Mouse (Mus musculus) kidney, postnatal 0 days (tissue): Measurements from ENCODE around the gene Stxbp5. TPM values are rescaled to one million over a fixed set of nuclear protein-coding genes. Genes with fewer than 3 reads are reported as not detected.
A peak's percentile ranks its signal among the peaks of the same experiment; 100 is the strongest.

Experiments used
- ATAC-seq: fragments of 200-750 bp; cut with Nextera tagmentation; replicated peaks from 2 replicates; pipeline ENCODE4 v1.8.0; 2017; ENCODE audit warnings: low read depth, moderate number of reproducible peaks, moderate TSS enrichment, moderate library complexity; ENCODE audit not compliant: low FRiP score
- DNase-seq: peaks from one replicate; pipeline ENCODE4 v3.0.0-alpha.2; 2016; ENCODE audit warnings: low spot score
- H3K27ac ChIP-seq: fragments of 300-500 bp; sonication (generic); 2 replicates; pipeline ENCODE4 v1.5.1; 2014; ENCODE audit warnings: mild to moderate bottlenecking
- H3K27me3 ChIP-seq: fragments of 300-500 bp; sonication (generic); 2 replicates; pipeline ENCODE4 v1.6.1; 2014; ENCODE audit warnings: low read length, mixed read lengths; ENCODE audit not compliant: insufficient read depth
- H3K36me3 ChIP-seq: fragments of 300-500 bp; sonication (generic); 2 replicates; pipeline ENCODE4 v1.6.1; 2014; ENCODE audit warnings: low read length, mixed read lengths; ENCODE audit not compliant: insufficient read depth
- H3K4me1 ChIP-seq: fragments of 300-500 bp; sonication (generic); replicated peaks from 2 replicates; pipeline ENCODE4 v1.6.1; 2014; ENCODE audit warnings: antibody characterized with exemption, low read length, mixed read lengths; ENCODE audit not compliant: insufficient read depth
- H3K4me2 ChIP-seq: fragments of 300-500 bp; sonication (generic); 2 replicates; pipeline ENCODE4 v1.6.1; 2014; ENCODE audit warnings: mild to moderate bottlenecking, low read length, moderate library complexity, mixed read lengths
- H3K4me3 ChIP-seq: fragments of 300-500 bp; sonication (generic); replicated peaks from 2 replicates; pipeline ENCODE4 v1.5.1; 2014; ENCODE audit warnings: low read depth, low read length
- H3K9ac ChIP-seq: fragments of 300-500 bp; sonication (generic); 2 replicates; pipeline ENCODE4 v1.6.1; 2014; ENCODE audit warnings: low read depth, low read length
- H3K9me3 ChIP-seq: fragments of 300-500 bp; sonication (generic); replicated peaks from 2 replicates; pipeline ENCODE4 v1.6.1; 2016; ENCODE audit warnings: low read length, inconsistent platforms, mixed read lengths
- CTCF ChIP-seq: IDR thresholded peaks from 2 replicates; pipeline ENCODE4 v1.5.1; 2016; ENCODE audit warnings: antibody characterized with exemption, low read depth, mild to moderate bottlenecking, moderate library complexity
- WGBS: fragments of 180-500 bp; shearing (Covaris S2); extraction: QIAGEN DNeasy Blood & Tissue Kit; methylation state at CpG from one replicate; pipeline ENCODE4 v1.1.7; 2014; 5-methylcytosine and 5-hydroxymethylcytosine counted together
- polyA plus RNA-seq: library from polyadenylated mRNA; unstranded; fragments of >200 nt; fragmentation: Nextera tagmentation; extraction: Ambion mirVana; gene quantifications from 2 replicates; pipeline ENCODE4 v1.2.1, GENCODE M21; 2015

Stxbp5 gene
- polyA plus RNA-seq, 1 experiment from 2014 or later = 3.4 TPM

GRCm38 (mm10) chr10:9839408-9839807 is 61.5 kb downstream of the Stxbp5 start:
- DNase-seq (no peak), ATAC-seq (no peak)
- Histone ChIP-seq H3K27me3 (no peaks in the 10 kb centered on the region), H3K4me3 (no peak overlapping the region), H3K9me3 (no peaks in the 10 kb centered on the region), H3K9ac (no peak overlapping the region), H3K36me3 (0 out of 2 replicates have a peak, but pooled peaks cover 3% of the 10 kb centered on the region), H3K4me1 (no peaks in the 10 kb centered on the region), H3K4me2 (no peak overlapping the region), H3K27ac (no peak overlapping the region)
- no peak for TF ChIP-seq CTCF
- WGBS = 76% methylated on average over 7 of the region's 7 CpGs

GRCm38 (mm10) chr10:9834986-9835385 is 65.9 kb downstream of the Stxbp5 start:
- no peak overlapping the region for H3K27ac ChIP-seq
- no peaks in the 10 kb centered on the region for H3K27me3 ChIP-seq
- no peaks in the 10 kb centered on the region for H3K4me1 ChIP-seq
- no peaks in the 10 kb centered on the region for H3K9me3 ChIP-seq
- ATAC-seq = 0 out of 2 replicates have a peak, but pooled peaks have one; percentile 7
- no peak overlapping the region for H3K4me3 ChIP-seq
- no peak overlapping the region for H3K9ac ChIP-seq
- TF ChIP-seq CTCF = no peak
- no peak overlapping the region for H3K4me2 ChIP-seq
- H3K36me3 ChIP-seq = 0 out of 2 replicates have a peak, but pooled peaks cover 6% of the 10 kb centered on the region
- 76% methylated on average over 4 of the region's 4 CpGs for WGBS
- DNase-seq = no peak

- no peak overlapping the region for H3K9ac ChIP-seq
- WGBS = 93% methylated on average over 4 of the region's 4 CpGs
- no peak overlapping the region for H3K27ac ChIP-seq
- no peaks in the 10 kb centered on the region for H3K9me3 ChIP-seq
- no peak overlapping the region for H3K4me2 ChIP-seq
- DNase-seq (no peak), ATAC-seq (no peak)
- H3K36me3 ChIP-seq = 0 out of 2 replicates have a peak, but pooled peaks cover 4% of the 10 kb centered on the region
- no peaks in the 10 kb centered on the region for H3K27me3 ChIP-seq
- no peak overlapping the region for H3K4me3 ChIP-seq
- TF ChIP-seq CTCF = no peak
- H3K4me1 ChIP-seq = no peaks in the 10 kb centered on the region
Observed at GRCm38 (mm10) chr10:9832937-9833336, 67.9 kb downstream of the Stxbp5 start.

GRCm38 (mm10) chr10:9829744-9830143 is 71.1 kb downstream of the Stxbp5 start:
- no peak overlapping the region for H3K27ac ChIP-seq
- WGBS = 79% methylated on average over 3 of the region's 3 CpGs
- ATAC-seq = no peak

GRCm38 (mm10) chr10:9821299-9821698 is 79.6 kb downstream of the Stxbp5 start:
- TF ChIP-seq CTCF = peak; percentile 54
- DNase-seq = peak; percentile 10
- Histone ChIP-seq H3K9me3 (no peaks in the 10 kb centered on the region), H3K4me3 (no peak overlapping the region), H3K27ac (no peak overlapping the region), H3K36me3 (0 out of 2 replicates have a peak, but pooled peaks cover 3% of the 10 kb centered on the region), H3K27me3 (no peaks in the 10 kb centered on the region), H3K4me1 (no peaks in the 10 kb centered on the region), H3K4me2 (no peak overlapping the region), H3K9ac (no peak overlapping the region)
- 62% methylated on average over 6 of the region's 6 CpGs for WGBS
- no peak for ATAC-seq

More at GRCm38 (mm10) chr10:9829744-9830143, 71.1 kb downstream of the Stxbp5 start:
- Histone ChIP-seq H3K4me3 (no peak overlapping the region), H3K9me3 (no peaks in the 10 kb centered on the region), H3K27me3 (no peaks in the 10 kb centered on the region), H3K4me1 (no peaks in the 10 kb centered on the region), H3K9ac (no peak overlapping the region), H3K36me3 (0 out of 2 replicates have a peak, but pooled peaks cover 7% of the 10 kb centered on the region), H3K4me2 (no peak overlapping the region)
- DNase-seq = no peak
- no peak for TF ChIP-seq CTCF

GRCm38 (mm10) chr10:9818574-9818973 is 82.3 kb downstream of the Stxbp5 start:
- ATAC-seq (no peak), DNase-seq (no peak)
- H3K9ac ChIP-seq = no peak overlapping the region
- 96% methylated on average over 7 of the region's 7 CpGs for WGBS
- H3K9me3 ChIP-seq = no peaks in the 10 kb centered on the region
- H3K4me1 ChIP-seq = no peaks in the 10 kb centered on the region
- no peak overlapping the region for H3K4me3 ChIP-seq
- no peak overlapping the region for H3K4me2 ChIP-seq
- no peak overlapping the region for H3K27ac ChIP-seq
- TF ChIP-seq CTCF = no peak
- H3K36me3 ChIP-seq = no peaks in the 10 kb centered on the region
- no peaks in the 10 kb centered on the region for H3K27me3 ChIP-seq

GRCm38 (mm10) chr10:9813926-9814325 is 87.0 kb downstream of the Stxbp5 start:
- DNase-seq (peak; percentile 55), ATAC-seq (0 out of 2 replicates have a peak, but pooled peaks have one; percentile 52)

More at GRCm38 (mm10) chr10:9813926-9814325, 87.0 kb downstream of the Stxbp5 start:
- no peak overlapping the region for H3K4me2 ChIP-seq
- no peak overlapping the region for H3K27ac ChIP-seq
- H3K27me3 ChIP-seq = no peaks in the 10 kb centered on the region
- H3K9me3 ChIP-seq = no peaks in the 10 kb centered on the region
- no peaks in the 10 kb centered on the region for H3K36me3 ChIP-seq
- no peak overlapping the region for H3K9ac ChIP-seq
- no peaks in the 10 kb centered on the region for H3K4me1 ChIP-seq
- peak; percentile 69 for TF ChIP-seq CTCF
- H3K4me3 ChIP-seq = no peak overlapping the region
- 79% methylated on average over 4 of the region's 4 CpGs for WGBS
